Mouse (Mus musculus) lung, postnatal 36 days (tissue): Measurements from ENCODE around the gene 2900011O08Rik.

Experiments
- DNase-seq: peaks from one replicate; pipeline ENCODE4 v3.0.0; 2022; ENCODE audit warnings: mixed read lengths

Gene 2900011O08Rik

GRCm38 (mm10) chr16:14143298-14143697, 156.9 kb downstream of the 2900011O08Rik start:
- no peak for DNase-seq

GRCm38 (mm10) chr16:14147712-14148111, 161.3 kb downstream of the 2900011O08Rik start:
- no peak for DNase-seq
